Mouse (Mus musculus): ENCODE measurements around the gene Herc3. TPM values are rescaled to one million over a fixed set of nuclear protein-coding genes. Genes with fewer than 3 reads are reported as not detected.
A peak's percentile ranks its signal among the peaks of the same experiment; 100 is the strongest.

Gene Herc3
- polyA plus RNA-seq, 1 experiment from 2014 or later: 21.7 TPM

DNA sequence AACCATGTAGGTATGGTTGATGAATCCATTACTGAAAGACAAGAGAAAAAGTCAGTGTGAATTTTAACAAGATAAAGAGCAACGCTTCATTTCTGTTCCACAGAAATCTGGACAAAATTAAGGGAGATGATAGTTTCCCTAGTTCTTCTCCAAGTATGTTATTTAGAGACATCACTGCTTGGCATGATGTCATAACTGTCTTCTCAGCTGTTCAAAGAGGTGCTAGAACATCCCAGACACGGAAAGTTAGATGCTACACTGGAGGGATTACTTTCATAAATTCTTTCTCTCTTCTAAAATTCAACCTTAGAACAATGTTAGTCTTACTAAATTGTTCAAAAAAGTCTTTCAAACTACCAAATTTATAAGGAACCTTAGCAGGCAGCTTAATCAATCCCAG, 129.3 kb downstream of the Herc3 start:
- no peak for ATAC-seq (ENCODE audit: low FRiP score)
- WGBS: 93% methylated on average over 2 of the region's 2 CpGs
- H3K27ac ChIP-seq: no peak overlapping the region
- H3K36me3 ChIP-seq: peaks cover 9% of the 10 kb centered on the region; the same call in 1 of the 2 replicates
- H3K4me3 ChIP-seq: no peak overlapping the region
- no peaks in the 10 kb centered on the region for H3K27me3 ChIP-seq
- no peak overlapping the region for H3K4me2 ChIP-seq
- no peak overlapping the region for H3K9ac ChIP-seq
- H3K9me3 ChIP-seq: no peaks in the 10 kb centered on the region
- H3K4me1 ChIP-seq (replicated peaks): peaks cover 10% of the 10 kb centered on the region

DNA sequence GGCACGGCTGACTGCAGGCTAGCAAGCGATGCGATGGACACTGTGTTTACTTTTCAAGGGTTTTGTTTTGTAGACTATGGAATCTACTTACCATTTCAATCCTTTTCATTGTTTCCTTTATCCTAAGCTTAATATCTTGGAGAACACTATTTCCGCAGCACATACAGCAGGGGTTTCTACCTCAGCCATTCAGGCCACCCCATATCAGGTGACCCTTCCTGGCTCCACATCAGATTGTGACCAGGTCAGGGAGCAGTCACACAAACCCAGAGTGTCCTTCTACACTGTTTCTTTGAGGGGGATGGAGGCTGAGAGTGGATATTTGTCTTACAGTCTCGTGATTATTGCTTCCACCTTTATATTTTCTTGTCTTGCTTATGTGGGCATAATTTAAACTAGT, 131.4 kb downstream of the Herc3 start:
- H3K27ac ChIP-seq: no peak overlapping the region
- ATAC-seq (ENCODE audit: low FRiP score): no peak
- H3K9ac ChIP-seq: no peak overlapping the region
- H3K9me3 ChIP-seq: no peaks in the 10 kb centered on the region
- no peak overlapping the region for H3K4me3 ChIP-seq
- no peak overlapping the region for H3K4me2 ChIP-seq
- H3K36me3 ChIP-seq: no peaks in the 10 kb centered on the region
- H3K4me1 ChIP-seq (replicated peaks): peaks cover 15% of the 10 kb centered on the region
- H3K27me3 ChIP-seq: no peaks in the 10 kb centered on the region
- 88% methylated on average over 5 of the region's 5 CpGs for WGBS

DNA sequence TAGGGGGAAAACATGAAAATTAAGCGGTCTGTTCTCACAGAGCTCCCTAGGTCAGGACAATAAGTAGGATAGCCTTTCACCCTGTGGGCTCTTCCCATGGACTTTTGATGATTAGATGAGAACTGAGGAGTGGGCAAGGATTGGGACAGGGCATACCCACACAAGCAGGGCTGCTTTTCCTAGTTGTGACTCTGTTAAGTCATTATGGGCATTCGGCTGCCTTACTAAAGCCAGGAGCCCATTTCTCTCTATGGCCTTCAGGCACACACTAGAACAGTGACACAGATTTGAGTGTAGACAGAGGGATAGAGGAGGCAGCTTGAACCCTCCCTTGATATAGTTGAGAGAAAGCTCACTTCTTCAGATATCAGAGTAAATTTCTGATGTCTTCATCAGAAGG, 132.8 kb downstream of the Herc3 start:
- Histone ChIP-seq H3K9ac (no peak overlapping the region), H3K36me3 (no peaks in the 10 kb centered on the region), H3K27me3 (no peaks in the 10 kb centered on the region), H3K4me3 (no peak overlapping the region), H3K9me3 (no peaks in the 10 kb centered on the region), H3K27ac (no peak overlapping the region), H3K4me1 (replicated peaks) (peaks cover 15% of the 10 kb centered on the region), H3K4me2 (no peak overlapping the region)
- WGBS: 96% methylated on average over 2 of the region's 2 CpGs
- no peak for ATAC-seq (ENCODE audit: low FRiP score)

GRCm38 (mm10) chr6:58964565-58964964, 133.3 kb downstream of the Herc3 start:
- Histone ChIP-seq H3K4me3 (no peak overlapping the region), H3K4me1 (replicated peaks) (peaks cover 15% of the 10 kb centered on the region), H3K9me3 (no peaks in the 10 kb centered on the region), H3K27me3 (no peaks in the 10 kb centered on the region), H3K9ac (no peak overlapping the region), H3K4me2 (no peak overlapping the region), H3K27ac (no peak overlapping the region), H3K36me3 (no peaks in the 10 kb centered on the region)
- no peak for ATAC-seq (ENCODE audit: low FRiP score)

DNA sequence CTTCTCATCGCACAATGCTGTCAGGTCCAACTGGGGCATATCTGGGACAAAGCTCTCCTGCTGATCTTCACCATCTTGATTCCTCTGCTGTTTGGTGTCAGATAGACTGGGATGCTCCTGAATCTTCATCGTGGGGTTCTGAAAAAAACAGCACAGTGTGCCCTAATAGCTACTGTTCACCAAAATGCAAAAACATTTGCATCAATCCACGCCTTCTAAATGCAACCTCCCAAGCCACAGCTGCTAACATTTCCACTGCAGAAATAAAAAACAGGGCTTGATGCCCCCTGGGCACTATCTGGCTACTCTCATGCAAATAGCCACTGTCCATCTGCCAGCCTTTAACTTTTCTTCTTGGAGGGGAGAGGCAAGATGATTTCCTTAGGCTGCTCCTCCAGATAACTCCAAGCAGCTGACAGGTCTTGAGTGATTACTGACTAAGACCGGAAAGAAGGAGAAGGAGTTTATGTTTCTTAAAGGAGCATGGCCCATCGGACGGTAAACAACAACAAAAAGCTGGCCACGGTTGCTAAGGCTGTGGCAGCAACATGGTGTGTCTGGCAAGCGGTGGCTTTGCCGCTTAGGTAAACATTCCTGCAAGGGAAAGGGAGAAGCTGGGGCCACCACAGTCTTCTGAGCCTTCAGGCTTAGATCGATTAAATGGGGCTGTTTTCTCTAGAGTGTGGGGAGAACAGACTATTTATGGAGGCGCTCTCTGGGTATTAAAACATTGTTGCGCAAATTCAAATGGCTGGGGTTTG, 134.0 kb downstream of the Herc3 start:
- ATAC-seq (ENCODE audit: low FRiP score): peak; percentile 61
- H3K27ac ChIP-seq: peak overlapping the region; percentile 61

DNA sequence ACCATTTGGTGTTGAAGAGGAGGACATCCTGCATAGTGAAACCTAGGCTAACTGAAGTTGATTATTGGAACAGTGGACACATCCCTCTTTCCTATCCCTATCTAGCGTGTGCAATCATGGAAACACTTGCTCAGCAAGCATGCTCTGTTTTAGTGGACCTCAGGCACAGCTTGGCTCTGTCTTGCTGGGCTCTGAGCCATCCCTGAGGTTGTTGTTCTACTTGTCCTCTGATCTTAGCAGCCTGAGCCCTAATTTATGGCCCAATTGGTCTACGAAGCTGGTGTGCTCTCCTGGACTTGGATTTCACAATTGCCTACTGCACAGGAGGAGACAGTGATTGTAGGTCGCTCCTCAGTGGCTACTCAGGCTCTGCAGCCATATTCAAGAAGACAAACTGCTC, 137.0 kb downstream of the Herc3 start:
- peaks cover 15% of the 10 kb centered on the region for H3K4me1 ChIP-seq (replicated peaks)
- no peak overlapping the region for H3K4me2 ChIP-seq
- H3K9ac ChIP-seq: no peak overlapping the region
- WGBS: 85% methylated on average over 3 of the region's 3 CpGs
- no peak overlapping the region for H3K4me3 ChIP-seq
- H3K27ac ChIP-seq: no peak overlapping the region
- ATAC-seq (ENCODE audit: low FRiP score): no peak
- no peaks in the 10 kb centered on the region for H3K36me3 ChIP-seq
- no peaks in the 10 kb centered on the region for H3K27me3 ChIP-seq
- no peaks in the 10 kb centered on the region for H3K9me3 ChIP-seq

More for the DNA sequence above, 134.0 kb downstream of the Herc3 start:
- H3K4me2 ChIP-seq: peak overlapping the region; percentile 40
- H3K9ac ChIP-seq: peak overlapping the region; percentile 24; the same call in 1 of the 2 replicates
- peaks cover 15% of the 10 kb centered on the region for H3K4me1 ChIP-seq (replicated peaks)
- H3K9me3 ChIP-seq: no peaks in the 10 kb centered on the region
- no peaks in the 10 kb centered on the region for H3K27me3 ChIP-seq
- H3K4me3 ChIP-seq: peak overlapping the region; percentile 19
- H3K36me3 ChIP-seq: no peaks in the 10 kb centered on the region
- 28% methylated on average over 12 of the region's 12 CpGs for WGBS

Other genes starting within 250 kb of the Herc3 start
- 40.6 and 41.5 TPM in 2 replicates for gene Abcg2, start 246.9 kb upstream of the Herc3 start, polyA plus RNA-seq (2015; fragmentation: Nextera tagmentation; extraction: Ambion mirVana)
- 163 and 173 TPM in 2 replicates for gene Nap1l5, start 75.6 kb downstream of the Herc3 start, polyA plus RNA-seq (2015; fragmentation: Nextera tagmentation; extraction: Ambion mirVana)
- gene Fam13a, start 193.1 kb downstream of the Herc3 start, polyA plus RNA-seq (2015; fragmentation: Nextera tagmentation; extraction: Ambion mirVana): 8.2 and 9.5 TPM in 2 replicates